Mouse (Mus musculus): ENCODE data around the gene Msx2. TPM values are rescaled to one million over a fixed set of nuclear protein-coding genes. Genes with fewer than 3 reads are reported as not detected.

The Msx2 gene
- polyA plus RNA-seq, 1 experiment from 2014 or later: 0.44 TPM

DNA sequence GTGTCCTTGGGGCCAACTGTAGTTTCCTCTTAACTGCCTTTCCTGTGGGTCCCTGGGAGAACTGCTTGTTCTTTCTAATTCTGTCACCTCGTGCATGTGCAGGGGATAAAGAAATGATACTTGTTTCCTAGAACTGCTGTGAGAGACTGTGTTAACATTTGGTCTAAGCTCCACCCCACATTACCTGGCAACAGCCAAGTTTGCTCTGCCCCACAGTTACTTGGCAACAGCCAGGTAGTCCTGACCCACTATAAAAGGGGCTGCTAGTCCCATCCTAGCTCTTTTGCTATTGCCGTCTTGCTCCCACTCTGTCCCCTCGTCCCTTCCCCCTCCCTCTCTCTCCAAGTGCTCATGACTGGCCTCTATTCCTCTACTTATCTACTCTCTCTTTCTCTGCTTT, 28.2 kb upstream of the Msx2 start:
- no peak overlapping the region for H3K4me2 ChIP-seq (ENCODE audit: low read depth, low read length)
- no peaks in the 10 kb centered on the region for H3K36me3 ChIP-seq (ENCODE audit: control insufficient read depth, insufficient read depth, low read length)
- WGBS: 35% methylated on average over 3 of the region's 3 CpGs
- no peaks in the 10 kb centered on the region for H3K27me3 ChIP-seq (ENCODE audit: control insufficient read depth, insufficient read depth, low read length)
- no peak for ATAC-seq (ENCODE audit: low read depth)
- no peaks in the 10 kb centered on the region for H3K9me3 ChIP-seq (ENCODE audit: control insufficient read depth, low read length)
- no peak overlapping the region for H3K27ac ChIP-seq (ENCODE audit: low read depth, low read length)
- H3K4me1 ChIP-seq (ENCODE audit: control insufficient read depth, insufficient read depth, low read length): no peaks in the 10 kb centered on the region
- no peak overlapping the region for H3K9ac ChIP-seq (replicated peaks; ENCODE audit: low read depth, low read length)
- no peak overlapping the region for H3K4me3 ChIP-seq (ENCODE audit: low read depth, low read length)

DNA sequence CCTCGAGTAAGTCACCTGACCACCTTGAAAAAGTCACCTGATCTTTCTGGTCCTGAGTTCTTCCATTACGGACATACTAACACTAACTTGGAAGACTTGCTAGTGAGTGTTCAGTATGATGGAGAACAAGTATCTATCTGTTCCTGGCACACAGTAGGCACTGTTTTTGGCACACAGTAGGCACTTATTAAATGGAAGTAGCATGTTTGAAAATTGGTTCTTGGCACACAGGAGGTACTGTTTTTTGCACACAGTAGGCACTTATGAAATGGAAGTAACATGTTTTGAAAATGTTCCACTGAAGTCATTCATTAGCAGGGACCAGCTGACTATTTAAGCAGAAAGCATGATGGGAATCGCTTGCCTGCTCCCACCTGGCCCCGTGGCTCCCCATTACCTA, 13.6 kb upstream of the Msx2 start:
- Histone ChIP-seq H3K4me3 (ENCODE audit: low read depth, low read length) (no peak overlapping the region), H3K4me1 (ENCODE audit: control insufficient read depth, insufficient read depth, low read length) (no peaks in the 10 kb centered on the region), H3K27ac (ENCODE audit: low read depth, low read length) (no peak overlapping the region), H3K27me3 (ENCODE audit: control insufficient read depth, insufficient read depth, low read length) (no peaks in the 10 kb centered on the region), H3K36me3 (ENCODE audit: control insufficient read depth, insufficient read depth, low read length) (no peaks in the 10 kb centered on the region), H3K9me3 (ENCODE audit: control insufficient read depth, low read length) (no peaks in the 10 kb centered on the region), H3K9ac (replicated peaks; ENCODE audit: low read depth, low read length) (no peak overlapping the region), H3K4me2 (ENCODE audit: low read depth, low read length) (no peak overlapping the region)
- WGBS: 69% methylated on average over 4 of the region's 4 CpGs
- no peak for ATAC-seq (ENCODE audit: low read depth)

DNA sequence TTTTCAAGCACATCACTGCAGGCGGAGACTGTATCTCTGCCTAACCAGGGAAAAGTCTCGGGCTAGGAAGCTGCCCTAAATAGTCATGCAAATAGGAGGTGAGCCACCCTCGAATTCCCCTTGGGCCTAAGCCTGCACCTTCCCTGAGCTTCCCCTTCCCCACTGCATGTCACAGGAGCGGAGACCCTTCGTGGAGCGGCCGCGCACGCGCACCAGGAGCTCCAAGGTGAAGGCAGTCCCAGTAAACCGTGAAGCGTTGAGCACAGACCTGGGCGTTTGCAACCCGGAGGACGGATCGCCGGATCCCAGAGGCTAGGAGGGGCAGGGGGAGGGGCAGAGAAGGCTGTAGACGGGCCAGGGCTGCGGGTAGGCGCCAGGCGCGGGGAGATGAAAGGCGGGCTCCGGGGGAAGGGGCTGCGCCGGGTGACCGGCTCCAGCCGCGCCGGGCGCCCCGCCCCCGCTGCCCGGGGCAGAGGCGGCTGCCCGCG, 2.9 kb upstream of the Msx2 start:
- H3K36me3 ChIP-seq (ENCODE audit: control insufficient read depth, insufficient read depth, low read length): no peaks in the 10 kb centered on the region
- no peak overlapping the region for H3K27ac ChIP-seq (ENCODE audit: low read depth, low read length)
- peak; percentile 54 for ATAC-seq (ENCODE audit: low read depth)
- peak overlapping the region; percentile 89 for H3K4me2 ChIP-seq (ENCODE audit: low read depth, low read length)
- H3K4me3 ChIP-seq (ENCODE audit: low read depth, low read length): peak overlapping the region; percentile 36
- H3K27me3 ChIP-seq (ENCODE audit: control insufficient read depth, insufficient read depth, low read length): peaks cover 45% of the 10 kb centered on the region
- H3K9ac ChIP-seq (replicated peaks; ENCODE audit: low read depth, low read length): peak overlapping the region; percentile 52
- WGBS: under 1% methylated on average over 27 of the region's 37 CpGs
- peaks cover 13% of the 10 kb centered on the region for H3K4me1 ChIP-seq (ENCODE audit: control insufficient read depth, insufficient read depth, low read length)
- no peaks in the 10 kb centered on the region for H3K9me3 ChIP-seq (ENCODE audit: control insufficient read depth, low read length)

GRCm38 (mm10) chr13:53474491-53474890, 1.6 kb upstream of the Msx2 start:
- 14% methylated on average over 6 of the region's 6 CpGs for WGBS
- Histone ChIP-seq H3K4me2 (ENCODE audit: low read depth, low read length) (no peak overlapping the region), H3K9ac (replicated peaks; ENCODE audit: low read depth, low read length) (no peak overlapping the region), H3K27ac (ENCODE audit: low read depth, low read length) (no peak overlapping the region), H3K27me3 (ENCODE audit: control insufficient read depth, insufficient read depth, low read length) (peaks cover 56% of the 10 kb centered on the region), H3K9me3 (ENCODE audit: control insufficient read depth, low read length) (no peaks in the 10 kb centered on the region), H3K4me3 (ENCODE audit: low read depth, low read length) (no peak overlapping the region), H3K36me3 (ENCODE audit: control insufficient read depth, insufficient read depth, low read length) (no peaks in the 10 kb centered on the region), H3K4me1 (ENCODE audit: control insufficient read depth, insufficient read depth, low read length) (peaks cover 13% of the 10 kb centered on the region)
- no peak for ATAC-seq (ENCODE audit: low read depth)

- WGBS: 20% methylated on average over 5 of the region's 5 CpGs
- Histone ChIP-seq H3K27me3 (ENCODE audit: control insufficient read depth, insufficient read depth, low read length) (peaks cover 57% of the 10 kb centered on the region), H3K9ac (replicated peaks; ENCODE audit: low read depth, low read length) (no peak overlapping the region), H3K4me1 (ENCODE audit: control insufficient read depth, insufficient read depth, low read length) (peaks cover 13% of the 10 kb centered on the region), H3K4me3 (ENCODE audit: low read depth, low read length) (no peak overlapping the region), H3K4me2 (ENCODE audit: low read depth, low read length) (no peak overlapping the region), H3K36me3 (ENCODE audit: control insufficient read depth, insufficient read depth, low read length) (no peaks in the 10 kb centered on the region), H3K27ac (ENCODE audit: low read depth, low read length) (no peak overlapping the region), H3K9me3 (ENCODE audit: control insufficient read depth, low read length) (no peaks in the 10 kb centered on the region)
- no peak for ATAC-seq (ENCODE audit: low read depth)
These were observed 1.1 kb upstream of the Msx2 start for GRCm38 (mm10) chr13:53473991-53474390.

- no peak overlapping the region for H3K4me3 ChIP-seq (ENCODE audit: low read depth, low read length)
- H3K36me3 ChIP-seq (ENCODE audit: control insufficient read depth, insufficient read depth, low read length): no peaks in the 10 kb centered on the region
- H3K9me3 ChIP-seq (ENCODE audit: control insufficient read depth, low read length): no peaks in the 10 kb centered on the region
- 20% methylated on average over 4 of the region's 4 CpGs for WGBS
- H3K9ac ChIP-seq (replicated peaks; ENCODE audit: low read depth, low read length): no peak overlapping the region
- H3K27me3 ChIP-seq (ENCODE audit: control insufficient read depth, insufficient read depth, low read length): peaks cover 58% of the 10 kb centered on the region
- H3K27ac ChIP-seq (ENCODE audit: low read depth, low read length): no peak overlapping the region
- H3K4me1 ChIP-seq (ENCODE audit: control insufficient read depth, insufficient read depth, low read length): peaks cover 13% of the 10 kb centered on the region
- ATAC-seq (ENCODE audit: low read depth): no peak
- H3K4me2 ChIP-seq (ENCODE audit: low read depth, low read length): peak overlapping the region; percentile 60; the same call in 1 of the 2 replicates
These were observed 417 bp upstream of the Msx2 start for GRCm38 (mm10) chr13:53473291-53473690.

GRCm38 (mm10) chr13:53471926-53472613, 804 bp downstream of the Msx2 start:
- no peaks in the 10 kb centered on the region for H3K9me3 ChIP-seq (ENCODE audit: control insufficient read depth, low read length)
- under 1% methylated on average over 49 of the region's 50 CpGs for WGBS
- no peaks in the 10 kb centered on the region for H3K36me3 ChIP-seq (ENCODE audit: control insufficient read depth, insufficient read depth, low read length)
- peak overlapping the region; percentile 22; the same call in 1 of the 2 replicates for H3K9ac ChIP-seq (replicated peaks; ENCODE audit: low read depth, low read length)
- peak overlapping the region; percentile 35 for H3K4me3 ChIP-seq (ENCODE audit: low read depth, low read length)
- no peak overlapping the region for H3K27ac ChIP-seq (ENCODE audit: low read depth, low read length)
- H3K4me1 ChIP-seq (ENCODE audit: control insufficient read depth, insufficient read depth, low read length): peaks cover 13% of the 10 kb centered on the region
- peak overlapping the region; percentile 60 for H3K4me2 ChIP-seq (ENCODE audit: low read depth, low read length)
- peaks cover 58% of the 10 kb centered on the region for H3K27me3 ChIP-seq (ENCODE audit: control insufficient read depth, insufficient read depth, low read length)
- 0 out of 2 replicates have a peak, but pooled peaks have one; percentile 8 for ATAC-seq (ENCODE audit: low read depth)

GRCm38 (mm10) chr13:53471411-53471810, 1.5 kb downstream of the Msx2 start:
- 7% methylated on average over 6 of the region's 6 CpGs for WGBS
- Histone ChIP-seq H3K27me3 (ENCODE audit: control insufficient read depth, insufficient read depth, low read length) (peaks cover 51% of the 10 kb centered on the region), H3K36me3 (ENCODE audit: control insufficient read depth, insufficient read depth, low read length) (no peaks in the 10 kb centered on the region), H3K4me1 (ENCODE audit: control insufficient read depth, insufficient read depth, low read length) (peaks cover 13% of the 10 kb centered on the region), H3K4me2 (ENCODE audit: low read depth, low read length) (peak overlapping the region; percentile 60), H3K27ac (ENCODE audit: low read depth, low read length) (no peak overlapping the region), H3K9me3 (ENCODE audit: control insufficient read depth, low read length) (no peaks in the 10 kb centered on the region), H3K4me3 (ENCODE audit: low read depth, low read length) (peak overlapping the region; percentile 35; the same call in 1 of the 2 replicates), H3K9ac (replicated peaks; ENCODE audit: low read depth, low read length) (no peak overlapping the region)
- no peak for ATAC-seq (ENCODE audit: low read depth)

DNA sequence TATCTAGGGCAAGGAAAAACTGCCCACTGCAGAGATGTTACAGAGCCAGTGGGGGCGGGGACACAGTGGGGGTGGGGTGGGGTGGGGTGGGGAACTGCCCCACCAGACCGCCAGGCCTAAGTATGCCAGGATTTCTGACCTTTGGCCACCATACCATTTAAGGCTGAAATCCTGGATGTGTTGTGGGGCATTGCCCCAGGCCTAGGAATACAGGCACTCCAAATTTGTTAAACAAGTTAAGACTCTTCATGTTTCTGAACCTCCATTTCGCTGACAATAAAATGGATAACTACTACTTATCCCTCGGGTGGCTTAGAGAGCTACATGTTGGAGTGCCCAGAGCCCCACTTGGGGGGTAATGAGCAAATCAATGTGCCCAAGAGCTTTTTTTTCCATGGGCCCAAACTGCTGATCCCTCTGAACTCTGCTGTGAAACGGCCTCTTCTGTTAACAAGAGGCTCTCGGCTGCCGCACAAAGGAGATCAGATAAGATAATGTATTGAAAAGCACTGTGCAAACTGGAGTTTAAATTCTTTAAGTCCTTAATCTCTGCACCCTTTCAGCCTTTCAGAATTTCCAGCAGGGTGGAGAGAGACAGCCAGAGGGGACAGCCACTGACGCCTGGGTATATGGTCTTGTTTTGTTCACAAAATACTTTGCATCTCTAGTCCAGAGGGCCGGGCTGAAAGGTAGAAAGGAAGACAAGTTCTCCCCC, 2.3 kb downstream of the Msx2 start:
- H3K36me3 ChIP-seq (ENCODE audit: control insufficient read depth, insufficient read depth, low read length): no peaks in the 10 kb centered on the region
- H3K4me3 ChIP-seq (ENCODE audit: low read depth, low read length): no peak overlapping the region
- peak overlapping the region; percentile 60 for H3K4me2 ChIP-seq (ENCODE audit: low read depth, low read length)
- H3K27ac ChIP-seq (ENCODE audit: low read depth, low read length): no peak overlapping the region
- H3K4me1 ChIP-seq (ENCODE audit: control insufficient read depth, insufficient read depth, low read length): peaks cover 10% of the 10 kb centered on the region
- WGBS: 11% methylated on average over 9 of the region's 9 CpGs
- peaks cover 48% of the 10 kb centered on the region for H3K27me3 ChIP-seq (ENCODE audit: control insufficient read depth, insufficient read depth, low read length)
- no peak overlapping the region for H3K9ac ChIP-seq (replicated peaks; ENCODE audit: low read depth, low read length)
- no peaks in the 10 kb centered on the region for H3K9me3 ChIP-seq (ENCODE audit: control insufficient read depth, low read length)
- no peak for ATAC-seq (ENCODE audit: low read depth)
